Mouse (Mus musculus) liver, embryonic 14.5 days (tissue): Measurements from ENCODE around the gene Minos1.
A peak's percentile ranks its signal among the peaks of the same experiment; 100 is the strongest.

Source experiments
- CTCF ChIP-seq: IDR thresholded peaks from 2 replicates; pipeline ENCODE4 v1.5.1; 2016; ENCODE audit warnings: antibody characterized with exemption, low read depth, control low read depth
- EP300 ChIP-seq: IDR thresholded peaks from 2 replicates; pipeline ENCODE4 v1.6.1; 2016; ENCODE audit warnings: antibody characterized with exemption, low read depth

DNA sequence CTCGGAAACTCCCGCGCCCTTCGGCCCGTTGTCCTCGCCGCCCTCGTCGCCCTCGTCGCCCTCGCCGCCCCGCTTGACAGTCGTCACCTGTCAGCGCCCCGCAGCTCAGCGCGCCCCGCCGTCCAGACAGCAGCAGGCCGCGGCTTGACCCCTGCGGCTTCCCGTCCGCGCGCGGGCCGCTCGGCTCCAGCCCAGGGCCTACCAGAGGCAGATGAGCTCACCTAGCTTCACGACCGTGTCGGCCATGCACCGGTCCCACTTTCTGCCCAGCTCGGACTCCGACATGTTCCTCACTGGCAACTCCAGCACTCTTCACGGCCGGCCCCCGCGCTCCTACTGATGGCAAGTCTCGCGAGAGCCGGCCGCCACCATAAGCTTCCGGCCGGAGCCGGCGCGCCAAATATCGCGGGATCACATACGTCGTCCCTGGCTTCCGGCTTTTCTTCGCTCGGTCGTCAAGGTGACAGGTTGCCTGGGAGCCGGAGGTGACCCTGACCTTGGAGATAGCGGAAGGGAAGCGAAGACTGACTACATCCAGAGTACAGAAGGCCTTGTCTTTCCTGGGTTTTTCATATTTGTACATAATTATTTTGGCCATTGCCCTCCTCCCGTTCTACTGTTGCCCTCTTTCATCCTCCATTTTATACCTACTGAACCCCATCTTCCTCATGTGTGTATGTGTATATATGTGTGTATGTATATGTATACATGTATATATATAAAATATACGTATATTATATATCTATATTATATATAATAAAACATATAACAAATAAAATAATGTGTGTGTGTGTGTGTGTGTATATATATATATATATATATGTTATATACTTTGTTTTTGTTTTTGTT lies at the start of gene Minos1:
- TF ChIP-seq CTCF = no peak
- TF ChIP-seq EP300 = peak; percentile 93
